Mouse (Mus musculus): ENCODE data around the gene Cldn11. TPM values are rescaled to one million over a fixed set of nuclear protein-coding genes. Genes with fewer than 3 reads are reported as not detected.
A peak's percentile ranks its signal among the peaks of the same experiment; 100 is the strongest.

The Cldn11 gene
- 40.2 TPM in 2 replicates for polyA plus RNA-seq (2016; fragmentation: Nextera tagmentation; extraction: Ambion mirVana)

DNA sequence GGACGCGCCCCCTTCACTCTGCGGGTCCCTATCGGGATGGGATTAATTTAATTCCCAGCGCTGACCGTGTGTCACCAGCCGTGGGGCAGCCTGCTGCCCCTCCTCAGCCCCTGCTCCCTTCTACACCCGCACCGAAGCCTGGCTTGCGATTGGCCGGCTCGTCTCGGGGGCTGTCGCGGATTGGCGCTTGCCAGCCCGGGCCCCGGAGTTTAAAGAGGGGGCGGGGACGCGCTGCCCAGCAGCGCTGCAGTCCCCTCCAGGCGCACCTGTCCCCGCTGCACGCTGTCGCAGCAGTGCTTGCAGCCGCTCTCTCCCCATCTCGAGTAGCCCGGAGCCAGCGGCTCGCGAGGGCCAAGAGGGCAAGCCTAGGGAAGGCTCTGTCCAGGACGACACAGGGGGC is at the start of gene Cldn11:
TSS of gene Cldn11 (plus strand) at position 215 of the 400 bp plus-strand sequence.
- Histone ChIP-seq H3K27ac (no peak within 1 kb of the TSS), H3K9me3 (no peaks in the 10 kb centered on the region), H3K4me2 (replicated peaks) (peak within 1 kb of the TSS; percentile 89), H3K9ac (peak within 1 kb of the TSS; percentile 42; the same call in 1 of the 2 replicates), H3K27me3 (replicated peaks) (peaks cover 13% of the 10 kb centered on the region), H3K36me3 (no peaks in the 10 kb centered on the region), H3K4me3 (peak within 1 kb of the TSS; percentile 41), H3K4me1 (peaks cover 9% of the 10 kb centered on the region)
- WGBS, result under 1% methylated on average over 33 of the region's 33 CpGs
- peak; percentile 86 for ATAC-seq (ENCODE audit: low FRiP score, low read depth)

DNA sequence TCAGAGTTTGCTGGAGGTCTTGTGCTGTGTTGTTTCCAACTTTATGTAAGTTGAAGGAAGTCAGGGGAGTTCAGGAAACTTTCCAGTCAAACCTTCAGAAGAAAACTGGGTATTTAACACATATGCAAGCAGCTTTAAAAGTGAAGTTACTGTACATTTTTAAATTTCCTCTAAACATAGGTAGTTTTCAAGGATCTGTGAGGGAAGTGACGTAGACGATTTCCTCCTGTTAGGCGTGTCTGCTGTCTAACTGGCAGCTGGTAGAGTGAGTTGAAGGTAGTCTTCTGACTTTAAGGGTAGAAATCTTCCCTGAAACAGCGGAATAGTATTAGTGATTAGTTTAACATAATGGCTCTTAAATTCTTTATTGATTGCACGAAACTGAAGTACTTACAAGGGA is 49.7 kb upstream of the Cldn11 start:
- Histone ChIP-seq H3K9me3 (no peaks in the 10 kb centered on the region), H3K9ac (no peak overlapping the region), H3K36me3 (0 out of 2 replicates have a peak, but pooled peaks cover 3% of the 10 kb centered on the region), H3K4me3 (no peak overlapping the region), H3K4me2 (replicated peaks) (peak overlapping the region; percentile 62), H3K27ac (no peak overlapping the region), H3K27me3 (replicated peaks) (no peaks in the 10 kb centered on the region), H3K4me1 (peaks cover 39% of the 10 kb centered on the region)
- no peak for ATAC-seq (ENCODE audit: low FRiP score, low read depth)
- 85% methylated on average over 5 of the region's 5 CpGs for whole genome bisulfite sequencing

- WGBS, result 93% methylated on average over 3 of the region's 3 CpGs
- H3K4me2 ChIP-seq (replicated peaks), result peak overlapping the region; percentile 45
- peaks cover 39% of the 10 kb centered on the region for H3K4me1 ChIP-seq
- 0 out of 2 replicates have a peak, but pooled peaks cover 3% of the 10 kb centered on the region for H3K36me3 ChIP-seq
- no peak for ATAC-seq (ENCODE audit: low FRiP score, low read depth)
- no peaks in the 10 kb centered on the region for H3K9me3 ChIP-seq
- H3K27me3 ChIP-seq (replicated peaks), result no peaks in the 10 kb centered on the region
- no peak overlapping the region for H3K9ac ChIP-seq
- H3K27ac ChIP-seq, result no peak overlapping the region
- no peak overlapping the region for H3K4me3 ChIP-seq
Measured at GRCm38 (mm10) chr3:31100802-31101201, 48.9 kb upstream of the Cldn11 start.

DNA sequence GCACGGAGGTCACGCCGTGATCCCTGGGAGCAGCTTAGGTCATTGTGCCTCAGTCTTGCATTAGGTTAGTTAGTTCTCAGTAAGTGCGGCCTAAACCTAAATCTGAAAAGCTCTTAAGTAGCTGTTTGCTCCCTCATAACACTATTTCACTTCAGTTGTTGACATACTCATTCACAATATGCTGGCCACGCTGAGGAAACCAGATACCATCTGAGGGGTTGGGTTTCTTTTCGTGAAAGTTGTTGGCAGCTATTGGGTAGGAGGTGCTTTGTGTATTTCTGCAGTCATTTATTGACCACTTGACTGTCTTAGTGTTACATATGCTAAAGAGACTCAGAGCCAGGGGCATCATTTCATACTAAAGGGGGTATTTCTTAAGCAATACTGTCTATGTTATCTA is 44.8 kb upstream of the Cldn11 start:
- Histone ChIP-seq H3K9ac (no peak overlapping the region), H3K9me3 (no peaks in the 10 kb centered on the region), H3K27ac (no peak overlapping the region), H3K4me2 (replicated peaks) (no peak overlapping the region), H3K27me3 (replicated peaks) (no peaks in the 10 kb centered on the region), H3K4me1 (peaks cover 25% of the 10 kb centered on the region), H3K36me3 (no peaks in the 10 kb centered on the region), H3K4me3 (no peak overlapping the region)
- WGBS, result 86% methylated on average over 6 of the region's 6 CpGs
- ATAC-seq (ENCODE audit: low FRiP score, low read depth), result no peak

- Histone ChIP-seq H3K4me2 (replicated peaks) (no peak overlapping the region), H3K36me3 (no peaks in the 10 kb centered on the region), H3K27ac (no peak overlapping the region), H3K4me1 (peaks cover 16% of the 10 kb centered on the region; the same call in 1 of the 2 replicates), H3K4me3 (no peak overlapping the region), H3K27me3 (replicated peaks) (no peaks in the 10 kb centered on the region), H3K9me3 (no peaks in the 10 kb centered on the region), H3K9ac (no peak overlapping the region)
- 89% methylated on average over 6 of the region's 6 CpGs for WGBS
- ATAC-seq (ENCODE audit: low FRiP score, low read depth), result no peak
Measured at GRCm38 (mm10) chr3:31106597-31106996, 43.1 kb upstream of the Cldn11 start.

DNA sequence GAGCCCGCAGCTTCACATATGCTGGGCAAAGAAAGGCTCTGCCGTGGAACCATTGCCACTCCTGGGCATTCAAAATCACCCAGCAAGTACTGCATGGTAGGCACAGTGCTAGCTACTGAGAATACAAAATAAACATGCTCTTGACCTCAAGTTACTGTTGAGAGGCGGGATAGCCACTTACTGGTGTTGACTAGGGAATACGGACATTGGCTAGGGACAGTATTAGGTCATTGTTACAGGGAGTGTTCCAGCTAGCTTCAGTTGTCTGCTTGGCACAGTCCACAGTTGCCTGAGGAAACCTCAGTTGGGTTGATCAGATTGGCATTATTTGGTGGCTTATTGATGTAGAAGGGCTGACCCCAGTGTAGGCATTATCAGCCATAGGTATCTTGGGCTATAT is 42.0 kb upstream of the Cldn11 start:
- Histone ChIP-seq H3K27me3 (replicated peaks) (no peaks in the 10 kb centered on the region), H3K36me3 (peaks cover under 1% of the 10 kb centered on the region), H3K27ac (no peak overlapping the region), H3K9ac (no peak overlapping the region), H3K4me2 (replicated peaks) (no peak overlapping the region), H3K9me3 (no peaks in the 10 kb centered on the region), H3K4me3 (no peak overlapping the region), H3K4me1 (peaks cover 16% of the 10 kb centered on the region; the same call in 1 of the 2 replicates)
- 87% methylated on average over 4 of the region's 4 CpGs for WGBS
- no peak for ATAC-seq (ENCODE audit: low FRiP score, low read depth)

DNA sequence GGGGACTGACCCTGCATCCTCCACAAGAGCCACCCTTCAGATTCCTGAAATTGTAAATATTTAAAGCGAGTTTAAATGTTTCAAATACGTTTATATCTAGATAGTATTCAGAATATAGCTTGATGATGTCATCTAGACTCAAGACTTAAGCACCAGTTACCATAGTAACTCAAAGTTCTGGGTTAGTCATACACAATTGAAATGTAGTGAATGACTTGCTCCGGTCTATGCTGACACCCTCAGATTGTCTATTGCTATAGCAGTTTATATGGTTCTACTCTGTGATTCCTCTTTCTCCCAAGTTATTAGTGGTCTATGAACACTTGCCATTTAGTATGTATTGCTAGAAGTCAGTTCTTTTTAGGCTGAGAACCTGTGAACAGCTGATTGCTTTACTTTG is 40.6 kb upstream of the Cldn11 start:
- Histone ChIP-seq H3K27me3 (replicated peaks) (no peaks in the 10 kb centered on the region), H3K4me3 (no peak overlapping the region), H3K4me1 (peaks cover 16% of the 10 kb centered on the region; the same call in 1 of the 2 replicates), H3K9me3 (no peaks in the 10 kb centered on the region), H3K36me3 (peaks cover 14% of the 10 kb centered on the region), H3K4me2 (replicated peaks) (no peak overlapping the region), H3K9ac (no peak overlapping the region), H3K27ac (no peak overlapping the region)
- ATAC-seq (ENCODE audit: low FRiP score, low read depth), result no peak
- 87% methylated on average over 3 of the region's 3 CpGs for WGBS

DNA sequence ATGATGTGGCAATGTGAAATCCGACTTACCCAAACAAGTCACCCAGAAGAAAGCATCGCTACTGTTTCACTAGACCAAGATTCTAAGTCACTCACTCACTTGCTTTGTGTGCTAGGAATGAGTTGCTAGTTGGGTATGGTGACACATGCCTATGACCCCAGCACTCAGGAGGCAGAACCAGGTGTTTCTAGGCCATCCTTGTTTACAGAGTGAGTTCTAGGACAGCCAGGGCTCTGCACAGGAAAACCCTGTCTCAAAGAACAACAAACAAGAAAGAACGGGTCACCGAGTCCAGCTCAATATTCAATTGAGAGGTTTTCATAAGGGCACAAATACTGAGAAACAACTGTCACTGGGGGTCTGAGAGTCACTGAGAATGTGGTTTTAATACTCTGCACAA is 26.6 kb upstream of the Cldn11 start:
- no peak for ATAC-seq (ENCODE audit: low FRiP score, low read depth)
- no peaks in the 10 kb centered on the region for H3K9me3 ChIP-seq
- 96% methylated on average over 4 of the region's 4 CpGs for WGBS

DNA sequence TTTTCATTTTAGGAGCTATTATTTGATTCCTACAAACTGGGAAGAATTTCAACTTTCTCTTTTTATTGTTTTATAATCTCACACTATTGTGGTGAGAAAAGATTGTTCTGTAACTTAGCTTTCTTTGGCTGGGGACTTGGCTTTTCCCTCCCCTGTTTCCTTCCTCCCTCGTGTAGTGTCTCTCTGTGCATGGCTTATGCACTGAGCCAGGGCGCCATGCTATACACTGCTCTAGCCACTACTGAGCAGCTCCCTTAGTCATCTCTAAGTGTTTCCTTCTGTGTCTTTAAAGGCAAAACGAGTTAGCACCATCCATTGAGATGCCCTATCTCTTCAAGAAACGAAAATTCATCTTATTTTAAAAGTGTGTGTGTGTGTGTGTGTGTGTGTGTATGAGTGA is 23.4 kb upstream of the Cldn11 start:
- no peak overlapping the region for H3K9ac ChIP-seq
- no peak overlapping the region for H3K4me3 ChIP-seq
- 52% methylated on average over 4 of the region's 4 CpGs for WGBS
- ATAC-seq (ENCODE audit: low FRiP score, low read depth), result no peak
- H3K9me3 ChIP-seq, result no peaks in the 10 kb centered on the region
- no peaks in the 10 kb centered on the region for H3K4me1 ChIP-seq
- H3K36me3 ChIP-seq, result peaks cover 13% of the 10 kb centered on the region
- H3K27ac ChIP-seq, result no peak overlapping the region
- no peak overlapping the region for H3K4me2 ChIP-seq (replicated peaks)
- no peaks in the 10 kb centered on the region for H3K27me3 ChIP-seq (replicated peaks)

More for the DNA sequence above, 26.6 kb upstream of the Cldn11 start:
- Histone ChIP-seq H3K36me3 (peaks cover 42% of the 10 kb centered on the region), H3K4me2 (replicated peaks) (no peak overlapping the region), H3K27me3 (replicated peaks) (no peaks in the 10 kb centered on the region), H3K9ac (no peak overlapping the region), H3K4me3 (no peak overlapping the region), H3K4me1 (no peaks in the 10 kb centered on the region), H3K27ac (no peak overlapping the region)

- WGBS, result 91% methylated on average over 3 of the region's 3 CpGs
- Histone ChIP-seq H3K27ac (no peak overlapping the region), H3K4me3 (no peak overlapping the region), H3K36me3 (peaks cover 12% of the 10 kb centered on the region), H3K9me3 (no peaks in the 10 kb centered on the region), H3K27me3 (replicated peaks) (no peaks in the 10 kb centered on the region), H3K4me2 (replicated peaks) (no peak overlapping the region), H3K4me1 (no peaks in the 10 kb centered on the region), H3K9ac (no peak overlapping the region)
- no peak for ATAC-seq (ENCODE audit: low FRiP score, low read depth)
Measured at GRCm38 (mm10) chr3:31126848-31127247, 22.9 kb upstream of the Cldn11 start.

- no peak overlapping the region for H3K27ac ChIP-seq
- no peak overlapping the region for H3K4me2 ChIP-seq (replicated peaks)
- no peak overlapping the region for H3K9ac ChIP-seq
- no peaks in the 10 kb centered on the region for H3K4me1 ChIP-seq
- ATAC-seq (ENCODE audit: low FRiP score, low read depth), result no peak
- H3K9me3 ChIP-seq, result no peaks in the 10 kb centered on the region
- no peaks in the 10 kb centered on the region for H3K36me3 ChIP-seq
- 58% methylated on average over 4 of the region's 4 CpGs for WGBS
- H3K4me3 ChIP-seq, result no peak overlapping the region
- no peaks in the 10 kb centered on the region for H3K27me3 ChIP-seq (replicated peaks)
Measured at GRCm38 (mm10) chr3:31129766-31130165, 20.0 kb upstream of the Cldn11 start.

DNA sequence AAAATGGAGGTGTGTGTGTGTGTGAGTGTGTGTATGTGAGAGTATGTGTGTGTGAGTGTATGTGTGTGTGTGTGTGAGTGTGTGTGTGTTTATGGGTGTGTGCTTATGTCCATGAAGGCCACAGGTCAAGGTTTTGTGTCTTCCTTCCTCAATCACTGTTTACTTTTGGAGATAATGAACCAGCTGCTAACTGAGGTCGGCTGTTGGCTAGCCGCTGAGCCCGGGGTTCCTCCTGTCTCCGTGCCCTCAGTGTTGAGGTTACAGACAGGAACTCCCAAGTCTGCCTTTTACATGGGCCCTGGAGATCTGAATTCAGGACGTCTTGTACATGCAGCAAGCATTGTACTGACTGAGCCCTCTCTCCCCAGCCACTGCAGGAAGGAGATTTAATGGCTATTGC is 16.1 kb upstream of the Cldn11 start:
- Histone ChIP-seq H3K4me3 (no peak overlapping the region), H3K4me2 (replicated peaks) (no peak overlapping the region), H3K36me3 (no peaks in the 10 kb centered on the region), H3K27ac (no peak overlapping the region), H3K4me1 (no peaks in the 10 kb centered on the region), H3K9me3 (no peaks in the 10 kb centered on the region), H3K9ac (no peak overlapping the region), H3K27me3 (replicated peaks) (no peaks in the 10 kb centered on the region)
- 61% methylated on average over 5 of the region's 5 CpGs for WGBS
- no peak for ATAC-seq (ENCODE audit: low FRiP score, low read depth)

DNA sequence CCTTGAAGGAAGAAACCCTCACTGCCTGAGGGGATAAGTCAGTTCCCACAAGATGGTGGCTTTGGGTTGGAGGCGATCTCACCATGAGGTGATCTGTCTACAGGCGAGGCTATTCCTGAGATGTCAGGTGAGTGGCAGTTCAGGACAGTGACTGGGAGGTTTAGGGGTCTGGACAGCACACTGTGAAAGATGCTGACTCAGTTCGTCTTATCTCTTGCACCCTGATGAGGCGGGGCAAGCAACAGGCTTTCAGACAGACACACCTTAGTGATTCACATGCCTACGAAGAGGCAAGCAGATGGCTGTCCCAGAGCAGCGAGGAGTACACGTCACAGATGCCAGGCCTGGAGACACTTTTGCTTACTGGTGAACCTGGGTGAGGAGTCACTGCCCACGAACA is 15.5 kb upstream of the Cldn11 start:
- H3K4me3 ChIP-seq, result no peak overlapping the region
- H3K27me3 ChIP-seq (replicated peaks), result no peaks in the 10 kb centered on the region
- no peak overlapping the region for H3K9ac ChIP-seq
- no peaks in the 10 kb centered on the region for H3K36me3 ChIP-seq
- no peak overlapping the region for H3K27ac ChIP-seq
- no peak overlapping the region for H3K4me2 ChIP-seq (replicated peaks)
- H3K4me1 ChIP-seq, result no peaks in the 10 kb centered on the region
- no peaks in the 10 kb centered on the region for H3K9me3 ChIP-seq
- 85% methylated on average over 8 of the region's 8 CpGs for WGBS
- no peak for ATAC-seq (ENCODE audit: low FRiP score, low read depth)

Data from neural tube, embryonic 12.5 days (tissue).